Comparison of ENCODE assay signal across 8 mouse cellular contexts in the genomic region with DNA sequence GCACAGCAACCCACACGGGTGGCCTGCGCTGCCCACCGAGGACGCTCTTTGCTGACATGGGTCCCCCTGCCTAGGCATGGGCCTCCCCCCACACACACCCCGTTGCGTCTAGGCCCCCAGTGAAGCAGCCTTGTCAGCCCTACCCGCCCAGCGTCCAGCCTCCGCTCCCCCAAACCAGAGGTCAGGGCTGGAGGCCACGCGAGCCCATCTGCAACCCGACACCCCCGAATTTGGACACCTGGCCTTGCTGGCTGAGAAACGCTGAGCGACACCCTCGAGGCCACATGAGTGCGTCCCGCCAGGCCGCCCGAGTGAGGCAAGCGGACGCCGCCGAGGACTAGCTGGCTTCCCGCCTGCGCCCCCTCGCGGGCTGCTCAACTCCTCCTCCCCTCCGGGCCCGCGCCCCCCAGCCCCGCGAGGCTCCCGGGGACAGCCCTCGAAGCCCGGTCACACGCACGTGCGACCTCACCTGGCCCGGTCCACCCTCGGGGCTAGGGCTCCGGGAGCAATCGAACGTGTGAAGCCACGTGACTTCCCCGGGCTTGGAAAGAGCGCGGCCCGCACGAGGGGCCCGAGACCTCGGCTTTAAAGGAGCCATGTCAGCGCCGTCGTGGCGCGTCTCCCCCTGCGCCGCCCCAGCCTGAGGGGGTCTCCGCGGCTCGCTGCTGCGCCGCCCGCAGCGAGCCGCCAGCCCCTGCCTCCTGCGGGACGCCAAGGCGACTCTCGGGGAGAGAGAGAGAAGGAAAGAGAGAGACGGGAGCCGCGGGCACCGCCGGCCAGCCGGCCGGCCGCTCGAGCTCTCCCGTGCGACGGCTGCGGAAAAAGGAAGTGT. TPM values are rescaled to one million over a fixed set of nuclear protein-coding genes. Genes with fewer than 3 reads are reported as not detected.
A peak's percentile ranks its signal among the peaks of the same experiment; 100 is the strongest.
DNase-seq lines count a peak whose midpoint lies in the region; ATAC-seq and TF ChIP-seq lines count a peak whose summit lies in the region.

No protein-coding gene starts in this region.

- H3K4me3 ChIP-seq in embryonic facial prominence, embryonic 15.5 days (replicated peaks), result peak overlapping the region; percentile 48
- peak overlapping the region; percentile 56 for H3K4me3 ChIP-seq in heart, postnatal 0 days (ENCODE audit: low read depth, low read length)
- peak overlapping the region; percentile 49 for H3K4me3 ChIP-seq in lung, embryonic 14.5 days (ENCODE audit: low read depth, low read length)

- DNase-seq in CD4-positive helper T cell, adult 2 months (ENCODE audit: low read depth, low spot score), result peak; percentile 21
- peak; percentile 69 for DNase-seq in adrenal gland, postnatal 14 days
- no peak for DNase-seq in heart, postnatal 0 days (ENCODE audit: low spot score)
- DNase-seq in kidney, postnatal 14 days, result peak; percentile 27
- DNase-seq in lung, embryonic 14.5 days, result peak; percentile 45
- peak; percentile 59 for DNase-seq in right cerebral cortex, postnatal 25 days

- H3K9ac ChIP-seq in embryonic facial prominence, embryonic 15.5 days, result no peak overlapping the region
- no peak overlapping the region for H3K9ac ChIP-seq in heart, postnatal 0 days (replicated peaks; ENCODE audit: low read depth, low read length)
- no peak overlapping the region for H3K9ac ChIP-seq in lung, embryonic 14.5 days

- no peak; the same call in 1 of the 2 replicates for ATAC-seq in embryonic facial prominence, embryonic 15.5 days (ENCODE audit: insufficient number of reproducible peaks, low FRiP score, low TSS enrichment, low read depth)
- ATAC-seq in heart, postnatal 0 days (ENCODE audit: insufficient read depth, low read depth), result 0 out of 2 replicates have a peak, but pooled peaks have one; percentile 12
- ATAC-seq in lung, embryonic 14.5 days (ENCODE audit: insufficient read depth), result peak; percentile 46; the same call in 1 of the 2 replicates
- ATAC-seq in megakaryocyte progenitor cell, adult 5-6 weeks (replicated peaks; ENCODE audit: poor library complexity), result no peak

- H3K4me1 ChIP-seq in embryonic facial prominence, embryonic 15.5 days, result peaks cover 26% of the 10 kb centered on the region
- peaks cover 8% of the 10 kb centered on the region; the same call in 1 of the 2 replicates for H3K4me1 ChIP-seq in heart, postnatal 0 days (ENCODE audit: control insufficient read depth, insufficient read depth)
- no peaks in the 10 kb centered on the region for H3K4me1 ChIP-seq in lung, embryonic 14.5 days (ENCODE audit: insufficient read depth)

- H3K9me3 ChIP-seq in embryonic facial prominence, embryonic 15.5 days (replicated peaks), result no peaks in the 10 kb centered on the region
- no peaks in the 10 kb centered on the region for H3K9me3 ChIP-seq in heart, postnatal 0 days (replicated peaks; ENCODE audit: control insufficient read depth, low read length)
- no peaks in the 10 kb centered on the region for H3K9me3 ChIP-seq in lung, embryonic 14.5 days (ENCODE audit: low read depth, low read length)

- H3K27me3 ChIP-seq in embryonic facial prominence, embryonic 15.5 days, result peaks cover 79% of the 10 kb centered on the region
- peaks cover 75% of the 10 kb centered on the region for H3K27me3 ChIP-seq in heart, postnatal 0 days (ENCODE audit: control insufficient read depth, insufficient read depth, low read length)
- H3K27me3 ChIP-seq in lung, embryonic 14.5 days (ENCODE audit: insufficient read depth, low read length), result peaks cover 67% of the 10 kb centered on the region

- TF ChIP-seq CTCF in heart, postnatal 0 days (IDR thresholded peaks at IDR 0.05; ENCODE audit: low read depth), result no peak
- no peak for TF ChIP-seq CTCF in lung, embryonic 14.5 days (IDR thresholded peaks at IDR 0.05; ENCODE audit: low read depth)

- 2% methylated on average over 83 of the region's 84 CpGs for WGBS in embryonic facial prominence, embryonic 15.5 days
- 3% methylated on average over 70 of the region's 84 CpGs for WGBS in heart, postnatal 0 days
- 5% methylated on average over 79 of the region's 84 CpGs for WGBS in lung, embryonic 14.5 days

- H3K27ac ChIP-seq in embryonic facial prominence, embryonic 15.5 days (replicated peaks), result no peak overlapping the region
- H3K27ac ChIP-seq in heart, postnatal 0 days (ENCODE audit: low read depth), result no peak overlapping the region
- no peak overlapping the region for H3K27ac ChIP-seq in lung, embryonic 14.5 days (ENCODE audit: low read depth)

- H3K36me3 ChIP-seq in embryonic facial prominence, embryonic 15.5 days, result no peaks in the 10 kb centered on the region
- no peaks in the 10 kb centered on the region for H3K36me3 ChIP-seq in heart, postnatal 0 days (replicated peaks; ENCODE audit: control insufficient read depth, insufficient read depth, low read length)
- H3K36me3 ChIP-seq in lung, embryonic 14.5 days (ENCODE audit: insufficient read depth), result no peaks in the 10 kb centered on the region

- no peak for TF ChIP-seq EP300 in heart, postnatal 0 days (IDR thresholded peaks at IDR 0.05; ENCODE audit: low read depth)

- H3K4me2 ChIP-seq in embryonic facial prominence, embryonic 15.5 days (replicated peaks), result peak overlapping the region; percentile 93
- peak overlapping the region; percentile 87 for H3K4me2 ChIP-seq in heart, postnatal 0 days (ENCODE audit: low read depth, low read length)
- H3K4me2 ChIP-seq in lung, embryonic 14.5 days, result peak overlapping the region; percentile 80

RNA-seq across cellular contexts. Expression of a gene that starts 1.6 kb away (rescaled TPM):
- 13.1 and 17.1 TPM in 2 replicates for total RNA-seq in adrenal gland, postnatal 14 days (2021)
- polyA plus RNA-seq in embryonic facial prominence, embryonic 15.5 days (2015; fragmentation: Nextera tagmentation; extraction: Ambion mirVana), result 3.1 and 4.0 TPM in 2 replicates
- total RNA-seq in heart, postnatal 0 days (2014; rRNA removed; ENCODE audit: low replicate concordance), result 1.3 and 8.1 TPM in 2 replicates
- 1.4 and 2.2 TPM in 2 replicates for polyA plus RNA-seq in heart, postnatal 0 days (2015; fragmentation: Nextera tagmentation; extraction: Ambion mirVana)
- 0.36 and 0.62 TPM in 2 replicates for polyA plus RNA-seq in lung, embryonic 14.5 days (2014; fragmentation: Nextera tagmentation; extraction: Ambion mirVana)
- total RNA-seq in megakaryocyte progenitor cell, adult 5-6 weeks (2015), result not detected in 2 replicates
- total RNA-seq in megakaryocyte progenitor cell, adult 5-6 weeks (2017), result not detected in 2 replicates

RNA-seq across cellular contexts. Expression of a gene that starts 40.1 kb away (rescaled TPM):
- total RNA-seq in adrenal gland, postnatal 14 days (2021), result 8.8 and 11.7 TPM in 2 replicates
- polyA plus RNA-seq in embryonic facial prominence, embryonic 15.5 days (2015; fragmentation: Nextera tagmentation; extraction: Ambion mirVana), result 3.5 and 4.6 TPM in 2 replicates
- 0.43 TPM in 1 of 2 replicates, not detected in the other for total RNA-seq in heart, postnatal 0 days (2014; rRNA removed; ENCODE audit: low replicate concordance)
- 0.40 TPM in 2 replicates for polyA plus RNA-seq in heart, postnatal 0 days (2015; fragmentation: Nextera tagmentation; extraction: Ambion mirVana)
- 0.14 and 0.55 TPM in 2 replicates for polyA plus RNA-seq in lung, embryonic 14.5 days (2014; fragmentation: Nextera tagmentation; extraction: Ambion mirVana)
- not detected in 2 replicates for total RNA-seq in megakaryocyte progenitor cell, adult 5-6 weeks (2015)
- not detected in 2 replicates for total RNA-seq in megakaryocyte progenitor cell, adult 5-6 weeks (2017)

RNA-seq across cellular contexts. Expression of a gene that starts 44.4 kb away (rescaled TPM):
- total RNA-seq in adrenal gland, postnatal 14 days (2021), result not detected in 2 replicates
- not detected in 2 replicates for polyA plus RNA-seq in embryonic facial prominence, embryonic 15.5 days (2015; fragmentation: Nextera tagmentation; extraction: Ambion mirVana)
- not detected in 2 replicates for total RNA-seq in heart, postnatal 0 days (2014; rRNA removed; ENCODE audit: low replicate concordance)
- not detected in 2 replicates for polyA plus RNA-seq in heart, postnatal 0 days (2015; fragmentation: Nextera tagmentation; extraction: Ambion mirVana)
- polyA plus RNA-seq in lung, embryonic 14.5 days (2014; fragmentation: Nextera tagmentation; extraction: Ambion mirVana), result not detected in 2 replicates
- total RNA-seq in megakaryocyte progenitor cell, adult 5-6 weeks (2015), result not detected in 2 replicates
- not detected in 2 replicates for total RNA-seq in megakaryocyte progenitor cell, adult 5-6 weeks (2017)

Comparison
In these comparisons a context has a peak if more than half of its experiments do, and no peak if none do; other contexts are left out.
1. ATAC-seq: peak in heart, postnatal 0 days (single experiment) and lung, embryonic 14.5 days (single experiment); none in embryonic facial prominence, embryonic 15.5 days (single experiment) and megakaryocyte progenitor cell, adult 5-6 weeks (single experiment).
2. Peak in every context shown above with its lines, with median percentiles within 50 percentile points of each other: H3K4me2 ChIP-seq and H3K4me3 ChIP-seq.